Mouse (Mus musculus): ENCODE data around the gene Slc17a4. TPM values are rescaled to one million over a fixed set of nuclear protein-coding genes. Genes with fewer than 3 reads are reported as not detected.

The Slc17a4 gene
- polyA plus RNA-seq, 1 experiment from 2014 or later = 14.7 TPM

GRCm38 (mm10) chr13:23933421-23934210 lies 18.8 kb upstream of the Slc17a4 start, which contains the start of gene Hist1h2ba:
Gene Hist1h2ba (minus strand): TSS chr13:23934156.
- 90% methylated on average over 33 of the region's 39 CpGs for WGBS
- H3K9ac ChIP-seq (ENCODE audit: low read length) = no peak within 1 kb of the TSS
- H3K9me3 ChIP-seq (ENCODE audit: control insufficient read depth, low read length) = no peaks in the 10 kb centered on the region
- no peaks in the 10 kb centered on the region; the same call in 1 of the 2 replicates for H3K4me1 ChIP-seq (replicated peaks; ENCODE audit: control insufficient read depth, insufficient read depth, low read length)
- no peaks in the 10 kb centered on the region for H3K27me3 ChIP-seq (replicated peaks; ENCODE audit: control insufficient read depth, insufficient read depth, low read length)
- no peak within 1 kb of the TSS for H3K4me2 ChIP-seq (ENCODE audit: low read length)
- ATAC-seq (replicated peaks; ENCODE audit: low FRiP score, low TSS enrichment, low read depth) = no peak
- H3K27ac ChIP-seq (ENCODE audit: low read depth) = no peak within 1 kb of the TSS
- H3K4me3 ChIP-seq (ENCODE audit: low read depth, low read length) = no peak within 1 kb of the TSS
- H3K36me3 ChIP-seq (ENCODE audit: control insufficient read depth, insufficient read depth, low read length) = no peaks in the 10 kb centered on the region
- no peak for DNase-seq (ENCODE audit: low spot score)

GRCm38 (mm10) chr13:23930904-23931303 lies 16.1 kb upstream of the Slc17a4 start:
- Histone ChIP-seq H3K4me3 (ENCODE audit: low read depth, low read length) (no peak overlapping the region), H3K9me3 (ENCODE audit: control insufficient read depth, low read length) (no peaks in the 10 kb centered on the region), H3K27ac (ENCODE audit: low read depth) (no peak overlapping the region), H3K9ac (ENCODE audit: low read length) (no peak overlapping the region), H3K4me1 (replicated peaks; ENCODE audit: control insufficient read depth, insufficient read depth, low read length) (no peaks in the 10 kb centered on the region; the same call in 1 of the 2 replicates), H3K27me3 (replicated peaks; ENCODE audit: control insufficient read depth, insufficient read depth, low read length) (no peaks in the 10 kb centered on the region), H3K36me3 (ENCODE audit: control insufficient read depth, insufficient read depth, low read length) (no peaks in the 10 kb centered on the region), H3K4me2 (ENCODE audit: low read length) (no peak overlapping the region)
- WGBS = 67% methylated on average over 11 of the region's 11 CpGs
- no peak for DNase-seq (ENCODE audit: low spot score)
- ATAC-seq (replicated peaks; ENCODE audit: low FRiP score, low TSS enrichment, low read depth) = no peak

GRCm38 (mm10) chr13:23930461-23930860 lies 15.7 kb upstream of the Slc17a4 start:
- no peak overlapping the region for H3K4me2 ChIP-seq (ENCODE audit: low read length)
- DNase-seq (ENCODE audit: low spot score) (no peak), ATAC-seq (replicated peaks; ENCODE audit: low FRiP score, low TSS enrichment, low read depth) (no peak)
- WGBS = 84% methylated on average over 9 of the region's 9 CpGs
- H3K9ac ChIP-seq (ENCODE audit: low read length) = no peak overlapping the region
- H3K27ac ChIP-seq (ENCODE audit: low read depth) = no peak overlapping the region
- H3K36me3 ChIP-seq (ENCODE audit: control insufficient read depth, insufficient read depth, low read length) = no peaks in the 10 kb centered on the region
- no peaks in the 10 kb centered on the region for H3K27me3 ChIP-seq (replicated peaks; ENCODE audit: control insufficient read depth, insufficient read depth, low read length)
- no peak overlapping the region for H3K4me3 ChIP-seq (ENCODE audit: low read depth, low read length)
- no peaks in the 10 kb centered on the region for H3K9me3 ChIP-seq (ENCODE audit: control insufficient read depth, low read length)
- no peaks in the 10 kb centered on the region; the same call in 1 of the 2 replicates for H3K4me1 ChIP-seq (replicated peaks; ENCODE audit: control insufficient read depth, insufficient read depth, low read length)

DNA sequence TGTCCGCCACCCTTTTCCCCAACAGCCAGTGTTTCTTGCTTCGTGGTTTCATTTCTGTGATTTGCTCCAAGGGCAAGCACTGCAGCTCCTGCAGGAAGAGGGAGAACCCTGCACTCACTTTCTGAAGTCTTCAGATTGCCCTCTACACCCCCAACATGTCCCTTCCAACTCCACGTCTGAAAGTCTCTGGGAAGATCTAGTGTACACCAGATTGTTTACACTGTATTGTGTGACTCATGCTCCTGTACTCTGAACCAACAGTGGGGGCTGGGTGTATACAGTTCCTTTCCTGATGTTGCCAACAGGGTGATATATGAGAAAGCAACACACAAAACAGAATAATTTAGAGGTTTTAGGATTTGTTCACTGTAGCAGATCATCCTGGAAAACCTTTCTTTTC lies 13.8 kb upstream of the Slc17a4 start:
- 32% methylated on average over 3 of the region's 3 CpGs for WGBS
- Histone ChIP-seq H3K9me3 (ENCODE audit: control insufficient read depth, low read length) (no peaks in the 10 kb centered on the region), H3K27me3 (replicated peaks; ENCODE audit: control insufficient read depth, insufficient read depth, low read length) (no peaks in the 10 kb centered on the region), H3K27ac (ENCODE audit: low read depth) (no peak overlapping the region), H3K4me1 (replicated peaks; ENCODE audit: control insufficient read depth, insufficient read depth, low read length) (no peaks in the 10 kb centered on the region; the same call in 1 of the 2 replicates), H3K36me3 (ENCODE audit: control insufficient read depth, insufficient read depth, low read length) (no peaks in the 10 kb centered on the region), H3K9ac (ENCODE audit: low read length) (no peak overlapping the region), H3K4me3 (ENCODE audit: low read depth, low read length) (no peak overlapping the region), H3K4me2 (ENCODE audit: low read length) (no peak overlapping the region)
- DNase-seq (ENCODE audit: low spot score) (no peak), ATAC-seq (replicated peaks; ENCODE audit: low FRiP score, low TSS enrichment, low read depth) (0 out of 2 replicates have a peak, but pooled peaks have one; percentile 50)

DNA sequence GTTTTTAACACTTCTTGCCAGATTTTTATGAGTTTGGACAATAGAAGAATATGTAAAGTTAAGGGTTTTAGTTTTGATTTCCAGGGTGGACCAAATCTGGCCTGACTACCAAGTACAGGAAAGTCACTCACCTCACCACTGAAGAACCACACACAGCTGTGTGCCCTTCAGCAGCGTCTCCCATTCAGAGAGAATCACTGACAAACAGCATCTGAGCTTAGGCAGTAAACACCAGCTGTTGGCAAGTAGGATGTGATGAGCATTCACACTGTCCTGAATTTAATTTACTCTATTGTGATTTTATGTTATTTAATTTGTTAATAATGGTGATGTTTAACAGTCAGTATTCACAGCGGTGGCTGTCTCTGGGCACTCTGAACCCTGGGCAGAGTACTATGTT lies 11.0 kb upstream of the Slc17a4 start:
- H3K9ac ChIP-seq (ENCODE audit: low read length) = no peak overlapping the region
- no peak for DNase-seq (ENCODE audit: low spot score)
- no peak overlapping the region for H3K27ac ChIP-seq (ENCODE audit: low read depth)
- no peaks in the 10 kb centered on the region for H3K27me3 ChIP-seq (replicated peaks; ENCODE audit: control insufficient read depth, insufficient read depth, low read length)
- ATAC-seq (replicated peaks; ENCODE audit: low FRiP score, low TSS enrichment, low read depth) = no peak
- H3K9me3 ChIP-seq (ENCODE audit: control insufficient read depth, low read length) = no peaks in the 10 kb centered on the region
- H3K4me2 ChIP-seq (ENCODE audit: low read length) = no peak overlapping the region
- no peaks in the 10 kb centered on the region for H3K36me3 ChIP-seq (ENCODE audit: control insufficient read depth, insufficient read depth, low read length)
- 60% methylated on average over 2 of the region's 2 CpGs for WGBS
- no peaks in the 10 kb centered on the region; the same call in 1 of the 2 replicates for H3K4me1 ChIP-seq (replicated peaks; ENCODE audit: control insufficient read depth, insufficient read depth, low read length)
- H3K4me3 ChIP-seq (ENCODE audit: low read depth, low read length) = no peak overlapping the region

- H3K9me3 ChIP-seq (ENCODE audit: control insufficient read depth, low read length) = no peaks in the 10 kb centered on the region
- no peak overlapping the region for H3K27ac ChIP-seq (ENCODE audit: low read depth)
- DNase-seq (ENCODE audit: low spot score) (no peak), ATAC-seq (replicated peaks; ENCODE audit: low FRiP score, low TSS enrichment, low read depth) (peak; percentile 52; the same call in 1 of the 2 replicates)
- no peaks in the 10 kb centered on the region for H3K27me3 ChIP-seq (replicated peaks; ENCODE audit: control insufficient read depth, insufficient read depth, low read length)
- no peaks in the 10 kb centered on the region for H3K36me3 ChIP-seq (ENCODE audit: control insufficient read depth, insufficient read depth, low read length)
- no peak overlapping the region for H3K9ac ChIP-seq (ENCODE audit: low read length)
- no peak overlapping the region for H3K4me3 ChIP-seq (ENCODE audit: low read depth, low read length)
- no peak overlapping the region for H3K4me2 ChIP-seq (ENCODE audit: low read length)
- 42% methylated on average over 4 of the region's 4 CpGs for WGBS
- H3K4me1 ChIP-seq (replicated peaks; ENCODE audit: control insufficient read depth, insufficient read depth, low read length) = peaks cover 9% of the 10 kb centered on the region
Observed at GRCm38 (mm10) chr13:23917674-23918073, 2.9 kb upstream of the Slc17a4 start.

DNA sequence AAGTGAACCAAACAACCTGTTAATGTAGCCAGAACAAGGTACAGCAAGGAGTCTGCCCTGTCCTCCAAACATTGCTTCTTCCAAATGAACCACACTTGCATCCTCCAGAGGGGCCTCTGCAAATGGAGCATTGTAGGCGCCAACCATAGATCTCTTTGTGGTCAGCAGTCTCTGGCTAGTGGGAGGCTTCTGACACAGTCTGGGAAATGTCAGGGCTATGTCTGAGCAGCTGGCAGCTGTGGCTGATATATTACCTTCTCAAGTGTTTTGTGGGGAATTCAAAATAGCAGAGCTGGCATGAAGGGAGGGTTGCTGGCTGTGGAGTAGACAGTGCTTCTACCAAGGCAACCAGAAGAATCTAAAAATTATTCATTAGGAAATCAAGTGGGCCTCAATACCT lies 1.3 kb upstream of the Slc17a4 start:
- H3K9me3 ChIP-seq (ENCODE audit: control insufficient read depth, low read length) = no peaks in the 10 kb centered on the region
- WGBS = 65% methylated on average over 1 of the region's 1 CpGs

GRCm38 (mm10) chr13:23913791-23914306 lies 960 bp downstream of the Slc17a4 start:
- Histone ChIP-seq H3K4me3 (ENCODE audit: low read depth, low read length) (peak overlapping the region; percentile 27), H3K9ac (ENCODE audit: low read length) (no peak overlapping the region), H3K9me3 (ENCODE audit: control insufficient read depth, low read length) (no peaks in the 10 kb centered on the region)

More for the DNA sequence above, 1.3 kb upstream of the Slc17a4 start:
- H3K9ac ChIP-seq (ENCODE audit: low read length) = no peak overlapping the region
- H3K4me1 ChIP-seq (replicated peaks; ENCODE audit: control insufficient read depth, insufficient read depth, low read length) = peaks cover 9% of the 10 kb centered on the region
- H3K4me2 ChIP-seq (ENCODE audit: low read length) = no peak overlapping the region
- ATAC-seq (replicated peaks; ENCODE audit: low FRiP score, low TSS enrichment, low read depth) (no peak), DNase-seq (ENCODE audit: low spot score) (no peak)
- H3K4me3 ChIP-seq (ENCODE audit: low read depth, low read length) = no peak overlapping the region
- no peaks in the 10 kb centered on the region for H3K36me3 ChIP-seq (ENCODE audit: control insufficient read depth, insufficient read depth, low read length)
- H3K27ac ChIP-seq (ENCODE audit: low read depth) = no peak overlapping the region
- no peaks in the 10 kb centered on the region for H3K27me3 ChIP-seq (replicated peaks; ENCODE audit: control insufficient read depth, insufficient read depth, low read length)

More at GRCm38 (mm10) chr13:23913791-23914306, 960 bp downstream of the Slc17a4 start:
- ATAC-seq (replicated peaks; ENCODE audit: low FRiP score, low TSS enrichment, low read depth) (peak; percentile 43; the same call in 1 of the 2 replicates), DNase-seq (ENCODE audit: low spot score) (peak; percentile 59)
- Histone ChIP-seq H3K27ac (ENCODE audit: low read depth) (peak overlapping the region; percentile 71), H3K27me3 (replicated peaks; ENCODE audit: control insufficient read depth, insufficient read depth, low read length) (no peaks in the 10 kb centered on the region), H3K36me3 (ENCODE audit: control insufficient read depth, insufficient read depth, low read length) (no peaks in the 10 kb centered on the region), H3K4me2 (ENCODE audit: low read length) (peak overlapping the region; percentile 42), H3K4me1 (replicated peaks; ENCODE audit: control insufficient read depth, insufficient read depth, low read length) (peaks cover 9% of the 10 kb centered on the region)
- WGBS = 22% methylated on average over 6 of the region's 6 CpGs
